Mouse (Mus musculus) Patski (cell line): ENCODE results near the gene Clip2. TPM values are rescaled to one million over a fixed set of nuclear protein-coding genes. Genes with fewer than 3 reads are reported as not detected.

Experiments
- ATAC-seq: fragments of 100-300 bp; one replicate; pipeline ENCODE4 v1.8.0; 2021
- CTCF ChIA-PET: fragments of 350-600 bp; sonication (Branson Sonifier 250); formaldehyde crosslinking; loops from one replicate; lab custom pipeline; 2022; ENCODE audit warnings: inconsistent platforms; lab: Charles Lee
- POLR2A ChIA-PET: fragments of 350-600 bp; sonication (Branson Sonifier 250); formaldehyde crosslinking; loops from one replicate; lab custom pipeline; 2022; ENCODE audit warnings: antibody characterized with exemption, inconsistent platforms; lab: Charles Lee
- DNase-seq: peaks from one replicate; pipeline ENCODE4 v3.0.0-alpha.2; 2011; ENCODE audit warnings: low read depth, low spot score
- H3K27me3 ChIP-seq: fragments of 371-371 bp; one replicate; pipeline ENCODE4 v1.5.1; 2021
- CTCF ChIP-seq: fragments of 100-300 bp; IDR thresholded peaks from one replicate; pipeline ENCODE4 v1.5.1; 2021
- in situ Hi-C: fragments of 300-500 bp; cut with MboI; formaldehyde crosslinking; loops from 3 replicates; pipeline ENCODE4 v1.11.1; 2018; ENCODE audit warnings: low pct_unique_long_range_greater_than_20kb, mixed read lengths
- polyA plus RNA-seq: library from polyadenylated mRNA; unstranded; gene quantifications from one replicate; pipeline ENCODE4 v1.2.3, GENCODE M21; 2021

The Clip2 gene
- polyA plus RNA-seq, 1 experiment from 2014 or later: 33.8 TPM

DNA sequence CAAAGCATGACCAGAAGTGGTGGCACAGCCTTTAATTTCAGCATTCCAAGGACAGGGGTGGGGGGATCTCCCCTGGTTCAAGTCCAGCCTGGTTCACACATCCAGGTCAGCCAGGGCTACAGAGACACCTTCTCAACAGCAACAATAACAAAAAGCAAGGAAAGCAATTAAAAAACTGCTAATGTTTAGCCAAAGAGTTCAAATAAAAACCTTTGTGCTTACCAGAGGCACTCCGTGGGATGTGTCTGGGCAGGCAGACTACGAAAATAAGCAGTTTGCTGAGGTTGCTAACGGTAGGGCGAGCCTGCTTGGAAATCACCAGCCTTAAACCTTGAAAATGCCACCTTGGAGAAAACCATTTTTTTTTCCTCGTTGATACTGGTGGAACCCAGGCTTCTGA is 28.9 kb upstream of the Clip2 start, which contains the start of gene Rfc2:
Rfc2 (plus strand) TSS at position 221 of the 400 bp plus-strand sequence.
- in situ Hi-C loops: loop anchor here (5.0 to 10.0 kb wide), 2 partner anchors 84 to 124 kb away; no protein-coding TSS in a partner anchor
- ChIA-PET CTCF (interaction anchor here (3.2 to 6.4 kb wide), 3 partner anchors 9 to 88 kb away, joined by 14 to 63 read pairs (median 15); partner anchors contain the start of gene Clip2), POLR2A (interaction anchor here (0.7 to 1.0 kb wide), 2 partner anchors 26 to 62 kb away, joined by 3 to 5 read pairs; no protein-coding TSS in a partner anchor)
- ATAC-seq (no peak), DNase-seq (no peak)
- no peak for TF ChIP-seq CTCF
- H3K27me3 ChIP-seq: no peaks in the 10 kb centered on the region

- CTCF ChIA-PET: interaction anchor here (6.4 kb wide), 1 partner anchor 86 kb away, joined by 63 read pairs; no protein-coding TSS in a partner anchor
- in situ Hi-C loops: no loop called here
- no peak for TF ChIP-seq CTCF
These were observed 26.9 kb upstream of the Clip2 start for GRCm38 (mm10) chr5:134579135-134579534.

DNA sequence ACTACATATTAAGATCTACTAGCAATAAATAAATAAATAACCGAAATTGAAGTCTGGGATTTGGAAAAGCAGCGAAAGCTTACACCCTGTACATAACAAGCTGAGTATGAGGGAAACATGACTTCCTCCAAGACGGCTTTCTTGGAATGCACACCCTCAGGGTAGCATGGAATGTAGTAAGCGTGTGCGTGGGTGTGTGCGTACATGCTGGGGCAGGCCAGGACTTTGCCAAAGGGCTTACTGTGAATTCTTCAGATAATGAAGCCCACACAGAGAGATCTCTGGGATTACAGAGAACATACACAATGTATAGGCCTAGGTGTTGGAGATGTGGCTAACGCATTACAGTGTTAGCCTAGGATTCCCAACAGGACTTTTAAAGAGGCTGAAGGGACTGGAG is 25.3 kb upstream of the Clip2 start:
- no peak for ATAC-seq
- POLR2A ChIA-PET: no interaction called here
- no peak for TF ChIP-seq CTCF
- H3K27me3 ChIP-seq: no peaks in the 10 kb centered on the region
- CTCF ChIA-PET: interaction anchor here (0.9 to 1.7 kb wide), 4 partner anchors 15 to 86 kb away, joined by 3 to 4 read pairs (median 4); no protein-coding TSS in a partner anchor
- in situ Hi-C loops: no loop called here
- no peak for DNase-seq

More at GRCm38 (mm10) chr5:134579135-134579534, 26.9 kb upstream of the Clip2 start:
- no peaks in the 10 kb centered on the region for H3K27me3 ChIP-seq
- POLR2A ChIA-PET: no interaction called here
- DNase-seq: no peak
- ATAC-seq: no peak

DNA sequence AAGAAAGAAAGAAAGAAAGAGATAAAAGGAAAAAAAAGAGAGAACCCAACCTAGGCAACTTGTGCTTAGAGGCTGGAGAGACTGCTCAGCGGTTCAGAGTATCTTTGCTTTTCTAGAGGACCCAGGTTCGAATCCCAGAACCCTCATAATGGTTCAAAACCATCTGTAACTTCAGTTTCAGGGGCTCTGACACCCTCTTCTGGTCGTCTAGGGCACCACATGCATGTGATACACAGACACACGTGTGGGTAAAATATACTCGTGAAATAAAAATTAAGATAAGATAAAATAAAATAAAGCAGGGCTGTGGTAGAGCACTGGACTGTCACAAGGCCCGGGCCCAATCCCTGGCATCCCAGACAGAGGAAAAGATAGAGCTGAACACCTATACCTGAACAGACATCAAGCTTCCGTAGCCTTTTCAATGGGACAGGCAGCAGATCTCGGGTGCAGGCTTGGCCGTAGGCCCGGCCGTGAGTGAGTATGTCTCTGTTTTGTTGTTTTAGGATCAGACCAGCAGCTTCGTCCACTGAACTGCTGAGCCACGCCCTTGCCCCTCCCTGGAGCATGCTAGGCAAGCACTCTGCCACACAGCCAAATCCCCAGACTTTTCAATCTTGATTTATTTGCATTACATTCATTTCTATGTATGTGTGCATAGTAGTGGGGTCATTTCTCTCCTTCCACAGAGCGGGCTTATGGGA is 24.4 kb upstream of the Clip2 start:
- H3K27me3 ChIP-seq: no peaks in the 10 kb centered on the region
- CTCF ChIA-PET: interaction anchor here (0.7 to 1.7 kb wide), 2 partner anchors 22 to 82 kb away, joined by 3 to 4 read pairs; no protein-coding TSS in a partner anchor
- no peak for ATAC-seq
- peak; percentile 52 for TF ChIP-seq CTCF
- DNase-seq: no peak
- in situ Hi-C loops: no loop called here
- POLR2A ChIA-PET: interaction anchor here (0.6 to 1.7 kb wide), 2 partner anchors 21 to 22 kb away, joined by 3 to 4 read pairs; no protein-coding TSS in a partner anchor

DNA sequence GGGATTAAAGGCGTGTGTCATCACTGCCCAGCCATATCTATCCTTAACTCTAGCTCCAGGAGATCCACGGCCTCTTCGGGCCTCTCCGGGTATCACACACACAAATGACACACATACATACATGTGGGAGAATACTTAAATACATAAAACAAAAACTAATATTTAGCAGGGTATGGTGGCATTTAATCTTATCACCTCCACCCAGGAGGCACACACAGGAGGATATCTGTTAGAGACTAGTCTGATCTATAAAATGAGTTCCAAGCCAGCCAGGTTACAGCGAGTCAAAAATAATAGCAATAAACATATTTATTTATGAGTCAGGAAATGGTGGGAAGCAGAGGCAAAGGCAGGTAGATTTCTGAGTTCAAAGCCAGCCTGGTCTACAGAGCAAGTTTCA is 23.6 kb upstream of the Clip2 start:
- no peak for TF ChIP-seq CTCF
- no peaks in the 10 kb centered on the region for H3K27me3 ChIP-seq
- ChIA-PET CTCF (interaction anchor here (1.0 to 1.1 kb wide), 2 partner anchors 9 to 75 kb away, joined by 3 to 6 read pairs; no protein-coding TSS in a partner anchor), POLR2A (interaction anchor here (1.7 kb wide), 1 partner anchor 21 kb away, joined by 4 read pairs; no protein-coding TSS in a partner anchor)
- ATAC-seq (no peak), DNase-seq (no peak)
- in situ Hi-C loops: no loop called here

DNA sequence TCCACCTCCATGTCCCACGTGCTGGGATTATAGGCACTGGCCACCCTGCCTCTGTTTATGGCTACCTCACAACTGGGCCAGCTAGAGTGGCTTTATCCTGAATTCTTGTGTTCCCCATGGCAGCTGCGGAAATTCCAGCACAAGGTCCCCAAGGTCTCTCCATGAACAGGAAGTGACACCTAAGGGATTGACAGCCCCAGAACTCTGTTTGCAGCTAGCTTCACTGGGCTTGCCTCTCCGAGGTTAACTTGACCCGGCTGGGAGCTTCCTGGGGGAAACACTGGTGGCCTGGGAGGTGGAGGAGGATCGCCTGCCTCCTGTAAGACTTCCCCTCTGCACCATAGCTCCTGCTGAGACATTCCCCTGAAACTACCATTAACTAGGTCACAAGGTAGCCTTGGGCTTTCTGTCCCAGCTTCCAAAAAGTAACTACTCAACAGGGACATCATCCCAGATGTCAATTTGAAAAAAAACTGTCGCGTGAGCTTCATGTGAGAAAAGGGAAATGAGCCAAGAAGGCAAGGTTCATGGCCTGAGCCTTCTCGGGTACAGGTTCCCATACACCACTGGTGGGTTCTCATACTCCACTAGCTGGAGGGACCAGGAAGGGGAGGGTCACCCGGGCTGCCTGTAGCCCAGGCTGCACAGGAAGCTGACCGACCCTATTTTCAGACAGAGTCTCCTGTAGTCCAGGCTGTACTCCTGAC is 20.4 kb upstream of the Clip2 start:
- no peak for DNase-seq
- no peaks in the 10 kb centered on the region for H3K27me3 ChIP-seq
- in situ Hi-C loops: no loop called here
- POLR2A ChIA-PET: interaction anchor here (0.9 kb wide), 1 partner anchor 20 kb away, joined by 3 read pairs; no protein-coding TSS in a partner anchor
- CTCF ChIA-PET: interaction anchor here (0.8 to 3.3 kb wide), 4 partner anchors 10 to 73 kb away, joined by 3 to 15 read pairs (median 6); partner anchors contain the start of genes Clip2 and Rfc2
- TF ChIP-seq CTCF: no peak
- no peak for ATAC-seq

DNA sequence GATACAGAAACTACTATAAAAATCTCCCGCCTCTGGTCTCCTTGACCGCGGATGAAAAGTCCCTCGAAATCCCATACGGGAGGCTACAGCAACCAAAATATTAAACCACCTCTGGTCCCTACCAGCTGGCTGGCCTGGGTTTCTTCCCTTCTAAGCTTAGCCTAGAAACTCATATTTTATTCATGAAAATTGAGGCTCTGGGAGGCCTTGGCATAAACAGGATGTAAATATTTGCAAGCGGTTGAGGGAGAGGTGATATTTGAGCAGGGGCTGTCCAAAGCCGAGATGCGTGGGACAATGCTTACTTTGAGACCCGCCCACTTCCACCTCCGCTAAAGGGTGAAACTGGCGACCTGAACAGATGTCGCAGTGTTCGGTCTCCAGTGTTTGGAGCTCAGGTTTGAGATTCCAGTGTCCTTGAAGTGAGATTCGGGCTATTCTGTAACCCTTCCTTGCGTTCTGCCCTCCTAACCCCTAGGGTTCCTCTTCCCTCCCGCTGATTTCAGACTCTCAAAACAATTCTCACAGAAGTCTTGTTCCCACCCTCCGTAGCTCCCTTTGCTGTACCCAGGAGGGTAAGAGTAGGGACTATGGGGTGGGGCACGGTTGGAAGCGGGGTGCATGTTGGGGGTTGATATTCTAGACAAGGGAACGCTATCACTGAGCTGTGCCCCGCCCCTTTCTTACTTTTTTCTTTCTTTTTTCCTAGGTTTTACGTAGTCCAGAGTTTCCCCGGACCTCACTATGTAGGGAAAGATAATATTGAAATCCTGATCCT is 19.7 kb upstream of the Clip2 start:
- DNase-seq (no peak), ATAC-seq (no peak)
- POLR2A ChIA-PET: interaction anchor here (0.7 to 0.9 kb wide), 2 partner anchors 19 to 39 kb away, joined by 3 read pairs; no protein-coding TSS in a partner anchor

GRCm38 (mm10) chr5:134568964-134569491 is 16.8 kb upstream of the Clip2 start:
- ATAC-seq (no peak), DNase-seq (no peak)
- ChIA-PET CTCF (interaction anchor here (2.9 kb wide), 1 partner anchor 14 kb away, joined by 17 read pairs; no protein-coding TSS in a partner anchor), POLR2A (interaction anchor here (1.3 kb wide), 1 partner anchor 11 kb away, joined by 4 read pairs; no protein-coding TSS in a partner anchor)
- H3K27me3 ChIP-seq: no peaks in the 10 kb centered on the region
- in situ Hi-C loops: no loop called here
- no peak for TF ChIP-seq CTCF

More for the DNA sequence above, 19.7 kb upstream of the Clip2 start:
- in situ Hi-C loops: no loop called here
- CTCF ChIA-PET: interaction anchor here (0.8 to 3.3 kb wide), 5 partner anchors 9 to 72 kb away, joined by 3 to 15 read pairs (median 4); partner anchors contain the start of genes Clip2 and Rfc2
- no peak for TF ChIP-seq CTCF
- no peaks in the 10 kb centered on the region for H3K27me3 ChIP-seq

DNA sequence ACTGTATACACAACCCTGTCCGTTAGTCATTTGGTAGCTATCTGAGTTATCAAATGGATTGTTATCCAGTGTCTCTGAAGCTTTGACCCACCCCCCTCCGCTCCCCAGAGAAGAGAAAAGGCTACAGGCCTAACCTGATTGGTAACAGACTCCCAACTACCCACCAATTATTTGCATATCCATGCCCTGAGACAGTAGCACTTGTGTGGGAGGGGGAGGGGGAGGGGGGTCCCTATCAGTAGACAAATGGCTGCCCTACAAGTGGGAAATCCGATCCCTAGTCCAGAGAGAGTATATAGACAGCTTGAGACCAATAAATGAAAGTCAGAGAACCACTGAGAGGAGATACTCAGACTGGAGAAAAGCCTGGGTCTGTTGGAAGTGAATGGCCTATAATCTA is 15.8 kb upstream of the Clip2 start:
- no peak for DNase-seq
- ChIA-PET CTCF (interaction anchor here (1.2 to 2.9 kb wide), 2 partner anchors 13 to 77 kb away, joined by 3 to 17 read pairs; no protein-coding TSS in a partner anchor), POLR2A (interaction anchor here (0.6 to 1.3 kb wide), 2 partner anchors 10 to 151 kb away, joined by 3 to 4 read pairs; no protein-coding TSS in a partner anchor)
- H3K27me3 ChIP-seq: no peaks in the 10 kb centered on the region
- in situ Hi-C loops: no loop called here
- ATAC-seq: no peak
- TF ChIP-seq CTCF: no peak
